Mouse (Mus musculus): ENCODE results near the gene Cnot6. TPM values are rescaled to one million over a fixed set of nuclear protein-coding genes. Genes with fewer than 3 reads are reported as not detected.

Gene Cnot6
- polyA plus RNA-seq (2012; rRNA removed), result 20.1 and 21.7 TPM in 2 replicates

DNA sequence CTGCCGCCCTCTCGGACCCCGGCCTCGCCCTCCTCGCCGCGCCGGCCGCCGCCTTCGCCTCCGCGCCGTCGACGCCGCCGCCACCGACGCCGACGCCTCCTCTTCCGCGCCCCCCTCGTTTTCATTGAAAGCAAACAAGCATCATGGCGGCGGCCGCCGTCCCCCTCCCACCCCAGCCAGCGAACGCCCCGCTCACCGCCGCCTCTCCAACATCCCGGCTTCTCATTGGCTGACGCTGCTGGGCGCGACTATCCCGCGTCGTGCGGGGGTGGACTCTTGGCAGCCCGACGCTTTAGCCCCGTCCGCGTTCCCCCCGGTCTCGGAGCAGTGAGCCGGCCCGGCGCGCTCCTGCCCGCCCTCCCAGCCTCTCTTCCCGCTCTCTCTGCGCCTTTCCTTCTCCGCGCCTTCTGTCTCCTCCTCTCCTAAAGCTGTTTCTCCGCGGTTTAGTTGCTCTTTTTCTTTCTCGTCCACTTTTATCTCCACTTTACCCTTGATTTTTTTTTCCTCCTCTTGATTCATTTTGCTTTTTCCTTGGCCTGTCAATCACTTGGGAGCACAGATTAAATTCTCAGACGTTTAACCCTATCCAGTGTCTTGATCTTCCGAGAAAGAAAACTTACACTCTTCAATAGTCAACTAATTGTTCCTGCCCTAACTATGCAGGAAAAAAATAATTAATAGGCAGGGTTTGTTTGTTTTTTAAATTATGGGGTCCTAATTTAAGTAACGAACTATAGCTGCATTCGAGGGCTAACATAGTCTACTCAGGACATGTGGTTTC is at the start of gene Cnot6:
TSS of gene Cnot6 (minus strand) at position 169 of the 781 bp plus-strand sequence.

DNA sequence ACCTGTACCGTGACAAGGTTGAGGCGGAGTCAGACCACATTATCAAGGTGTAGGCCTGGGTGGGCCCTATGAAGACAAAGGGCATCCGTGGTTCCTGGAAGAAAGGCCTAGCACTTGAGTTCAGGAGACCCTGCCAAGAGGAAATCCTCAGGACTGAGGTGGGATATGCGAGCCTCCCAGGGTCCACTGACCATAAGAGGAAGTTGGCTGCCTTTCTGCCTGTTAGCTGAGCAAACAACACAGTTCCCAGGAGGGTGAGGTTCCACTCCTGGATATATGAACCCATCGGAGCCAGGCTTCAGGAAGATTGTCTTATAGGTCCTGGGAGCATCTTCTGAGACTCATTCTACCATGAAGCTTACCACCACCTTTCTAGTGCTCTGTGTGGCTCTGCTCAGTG is 49.2 kb downstream of the Cnot6 start, which contains the start of gene Scgb3a1:
TSS of gene Scgb3a1 (plus strand) at position 301 of the 400 bp plus-strand sequence.

Other genes starting within 250 kb of the Cnot6 start
- gene Olfr1386, start 247.7 kb downstream of the Cnot6 start, polyA plus RNA-seq (2012; rRNA removed), result not detected in 2 replicates
- not detected in 2 replicates for gene Olfr1385, start 223.7 kb downstream of the Cnot6 start, polyA plus RNA-seq (2012; rRNA removed)
- not detected in 2 replicates for gene Olfr1384, start 206.0 kb downstream of the Cnot6 start, polyA plus RNA-seq (2012; rRNA removed)
- gene Olfr1383, start 193.1 kb downstream of the Cnot6 start, polyA plus RNA-seq (2012; rRNA removed), result not detected in 2 replicates
- gene Olfr1382, start 184.5 kb downstream of the Cnot6 start, polyA plus RNA-seq (2012; rRNA removed), result not detected in 2 replicates
- gene Olfr1381, start 169.3 kb downstream of the Cnot6 start, polyA plus RNA-seq (2012; rRNA removed), result not detected in 2 replicates
- not detected in 2 replicates for gene Olfr1380, start 155.8 kb downstream of the Cnot6 start, polyA plus RNA-seq (2012; rRNA removed)
- 22.5 TPM in 2 replicates for gene Flt4, start 103.5 kb downstream of the Cnot6 start, polyA plus RNA-seq (2012; rRNA removed)
- gene Scgb3a1, start 49.1 kb downstream of the Cnot6 start, polyA plus RNA-seq (2012; rRNA removed), result 3.6 and 4.4 TPM in 2 replicates
- gene Gfpt2, start 81.5 kb upstream of the Cnot6 start, polyA plus RNA-seq (2012; rRNA removed), result 11.0 and 14.4 TPM in 2 replicates
- gene Mapk9, start 134.0 kb upstream of the Cnot6 start, polyA plus RNA-seq (2012; rRNA removed), result 22.2 and 27.5 TPM in 2 replicates
- gene Rasgef1c, start 189.1 kb upstream of the Cnot6 start, polyA plus RNA-seq (2012; rRNA removed), result 0.67 and 1.0 TPM in 2 replicates